10 mouse cellular contexts compared by ENCODE assay signal in the genomic region with DNA sequence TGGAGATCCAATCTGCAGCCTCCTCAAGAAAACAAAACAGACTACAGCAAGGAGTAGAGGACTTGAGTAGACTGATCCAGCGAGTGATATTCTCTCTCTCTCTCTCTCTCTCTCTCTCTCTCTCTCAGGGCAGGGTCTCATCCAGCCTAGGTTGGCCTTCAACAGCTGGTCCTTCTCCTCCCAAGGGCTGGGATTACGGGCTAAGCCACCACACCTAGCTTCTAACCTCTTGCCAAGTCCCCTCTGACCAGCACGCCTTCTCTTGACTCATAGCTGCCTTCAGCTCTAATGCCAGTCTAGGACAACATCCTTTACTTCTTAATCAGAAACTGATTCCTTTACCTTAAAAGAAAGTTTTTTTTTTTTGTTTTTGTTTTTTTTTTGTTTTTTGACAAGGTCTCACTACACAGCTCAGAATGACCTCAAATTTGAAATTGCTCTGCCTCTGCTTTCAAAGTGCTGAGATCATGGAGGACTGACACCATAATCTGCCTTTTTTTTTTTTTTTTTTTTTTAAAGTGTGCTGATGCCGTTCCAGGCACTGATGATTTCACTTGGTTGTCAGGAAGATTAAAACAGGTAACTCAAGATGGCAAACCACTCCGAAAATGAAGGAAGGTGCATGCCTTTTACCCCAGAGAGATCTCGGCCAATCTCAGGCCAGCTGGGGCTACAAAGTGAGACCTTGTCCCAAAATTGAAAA. TPM values are rescaled to one million over a fixed set of nuclear protein-coding genes. Genes with fewer than 3 reads are reported as not detected.
DNase-seq lines count a peak whose midpoint lies in the region; ATAC-seq and TF ChIP-seq lines count a peak whose summit lies in the region.
"Had no signal": no experiment of that assay in that cellular context is flagged by ENCODE, and none has a peak within 500 bp of the region (broad histone marks: within the 10 kb centered on the region; RNA-seq: fewer than 3 reads in every experiment).

No protein-coding gene starts in this region.

- no peaks in the 10 kb centered on the region for H3K27me3 ChIP-seq in kidney, embryonic 14.5 days (ENCODE audit: control insufficient read depth, insufficient read depth, low read length)
- H3K27me3 ChIP-seq in MEL (ENCODE audit: control insufficient read depth in 1 of 2, insufficient read depth in 2 of 2, low read length in 2 of 2) = no peaks in the 10 kb centered on the region
- H3K27me3 ChIP-seq in liver, embryonic 11.5 days (replicated peaks; ENCODE audit: control insufficient read depth, insufficient read depth, low read length) = no peaks in the 10 kb centered on the region

- H3K9ac ChIP-seq in kidney, embryonic 14.5 days (ENCODE audit: low read depth, low read length) = no peak overlapping the region
- H3K9ac ChIP-seq in MEL (ENCODE audit: control insufficient read depth, low read depth, low read length, poor library complexity, severe bottlenecking) = no peak overlapping the region
- no peak overlapping the region for H3K9ac ChIP-seq in liver, embryonic 11.5 days (ENCODE audit: low read depth, low read length)

- H3K9me3 ChIP-seq in kidney, embryonic 14.5 days (ENCODE audit: control insufficient read depth, low read length) = no peaks in the 10 kb centered on the region
- H3K9me3 ChIP-seq in MEL (replicated peaks; ENCODE audit: insufficient read depth, low read length) = no peaks in the 10 kb centered on the region
- no peaks in the 10 kb centered on the region for H3K9me3 ChIP-seq in liver, embryonic 11.5 days (ENCODE audit: control insufficient read depth, low read length)

- no peak overlapping the region for H3K4me2 ChIP-seq in kidney, embryonic 14.5 days (replicated peaks; ENCODE audit: low read depth, low read length)
- H3K4me2 ChIP-seq in liver, embryonic 11.5 days = peak overlapping the region; percentile 40; the same call in 1 of the 2 replicates

- H3K79me2 ChIP-seq in MEL (ENCODE audit: control insufficient read depth, insufficient read depth, low read length, poor library complexity) = peaks cover 8% of the 10 kb centered on the region

- no peak for TF ChIP-seq EP300 in MEL (IDR thresholded peaks at IDR 0.05; ENCODE audit: low read depth in 1 of 2, low read length in 2 of 2)

- no peak overlapping the region for H3K4me3 ChIP-seq in kidney, embryonic 14.5 days (ENCODE audit: low read length)
- H3K4me3 ChIP-seq in MEL (ENCODE audit: control insufficient read depth in 1 of 2, insufficient read depth in 1 of 2, low read depth in 2 of 2, low read length in 2 of 2) = no peak overlapping the region
- H3K4me3 ChIP-seq in liver, embryonic 11.5 days (ENCODE audit: low read depth, low read length) = no peak overlapping the region

- no peak for TF ChIP-seq CTCF in MEL (IDR thresholded peaks at IDR 0.05 in 2 of 3, conservative IDR thresholded peaks at IDR 0.05 in 1 of 3; ENCODE audit: control insufficient read depth in 1 of 3, insufficient read depth in 1 of 3, low read depth in 2 of 3, low read length in 3 of 3, poor library complexity in 1 of 3, severe bottlenecking in 1 of 3)

- TF ChIP-seq RAD21 in MEL (IDR thresholded peaks at IDR 0.05; ENCODE audit: low read depth, low read length) = no peak

- TF ChIP-seq POLR2A in MEL (IDR thresholded peaks at IDR 0.05; ENCODE audit: control insufficient read depth in 1 of 2, insufficient read depth in 1 of 2, low read depth in 1 of 2, low read length in 2 of 2, poor library complexity in 1 of 2) = no peak

- WGBS in kidney, embryonic 14.5 days = 68% methylated on average over 6 of the region's 6 CpGs
- WGBS in liver, embryonic 11.5 days = 74% methylated on average over 6 of the region's 6 CpGs

- peaks cover 22% of the 10 kb centered on the region for H3K4me1 ChIP-seq in kidney, embryonic 14.5 days (ENCODE audit: control insufficient read depth, insufficient read depth, low read length)
- H3K4me1 ChIP-seq in MEL (ENCODE audit: control insufficient read depth in 1 of 2, insufficient read depth in 2 of 2, low read length in 2 of 2) = peaks cover 9 to 34% of the 10 kb centered on the region in 2 experiments
- peaks cover 41% of the 10 kb centered on the region for H3K4me1 ChIP-seq in liver, embryonic 11.5 days (replicated peaks; ENCODE audit: control insufficient read depth, insufficient read depth, low read length)

- 0 out of 2 replicates have a peak overlapping the region, but pooled peaks have one; percentile 25 for H3K27ac ChIP-seq in kidney, embryonic 14.5 days (ENCODE audit: low read depth, low read length)
- no peak overlapping the region for H3K27ac ChIP-seq in MEL (ENCODE audit: control insufficient read depth, low read depth, low read length)
- H3K27ac ChIP-seq in liver, embryonic 11.5 days (ENCODE audit: low read depth, low read length) = peak overlapping the region; percentile 53

- H3K36me3 ChIP-seq in kidney, embryonic 14.5 days (ENCODE audit: control insufficient read depth, insufficient read depth, low read length) = no peaks in the 10 kb centered on the region
- H3K36me3 ChIP-seq in MEL (ENCODE audit: control insufficient read depth in 1 of 2, insufficient read depth in 2 of 2, low read length in 2 of 2) = peaks cover 0 to 27% of the 10 kb centered on the region in 2 experiments; a peak in 2 of 4 replicates
- H3K36me3 ChIP-seq in liver, embryonic 11.5 days (ENCODE audit: control insufficient read depth, insufficient read depth, low read length) = no peaks in the 10 kb centered on the region

- no peak for DNase-seq in kidney, postnatal 14 days
- peak; percentile 27 for DNase-seq in A20 (ENCODE audit: low read depth, low spot score)
- no peak for DNase-seq in MEL (ENCODE audit: low read depth, low spot score)
- no peak for DNase-seq in liver, embryonic 11.5 days (ENCODE audit: low spot score)
- DNase-seq in thymus, postnatal 10 days (ENCODE audit: low spot score in 2 of 2) = no peak
- DNase-seq: cerebellum, adult 11-12 months; right cerebral cortex, postnatal 14 days had no signal

- ATAC-seq in kidney, embryonic 14.5 days (ENCODE audit: low FRiP score, low TSS enrichment) = no peak
- ATAC-seq in liver, embryonic 11.5 days (replicated peaks; ENCODE audit: low FRiP score) = no peak
- ATAC-seq in megakaryocyte-erythroid progenitor cell, adult 5-6 weeks (replicated peaks; ENCODE audit: low FRiP score, low TSS enrichment, poor library complexity, severe bottlenecking) = no peak
- no peak for ATAC-seq in frontal cortex, adult (ENCODE audit: low TSS enrichment)

TF ChIP-seq in MEL, 35 proteins besides CTCF, POLR2A, EP300 and RAD21:
- TF ChIP-seq TCF12 (IDR thresholded peaks at IDR 0.05; ENCODE audit: low read depth, low read length) (no peak), ETS1 (IDR thresholded peaks at IDR 0.05; ENCODE audit: low read depth, low read length) (no peak), ZNF384 (IDR thresholded peaks at IDR 0.05; ENCODE audit: low read depth, low read length) (peak; percentile 79), UBTF (IDR thresholded peaks at IDR 0.05; ENCODE audit: borderline replicate concordance, insufficient read depth, low read depth, low read length) (no peak), TBP (IDR thresholded peaks at IDR 0.05; ENCODE audit: low read depth, low read length) (no peak), SIN3A (IDR thresholded peaks at IDR 0.05; ENCODE audit: low read length) (no peak), NRF1 (IDR thresholded peaks at IDR 0.05; ENCODE audit: insufficient read depth, low read depth, low read length, poor library complexity, severe bottlenecking) (no peak)

RNA-seq across cellular contexts. Expression of a gene that starts 33.5 kb away (rescaled TPM):
- 11.3 and 13.4 TPM in 2 replicates for polyA plus RNA-seq in kidney, embryonic 14.5 days (2014; fragmentation: Nextera tagmentation; extraction: Ambion mirVana)
- total RNA-seq in MEL (2012; rRNA removed) = 21.5 and 23.4 TPM in 2 replicates
- polyA plus RNA-seq in MEL (2012; ENCODE audit: insufficient read depth in 1 of 2, insufficient read length in 2 of 2, low read depth in 1 of 2, low replicate concordance in 2 of 2, missing spikeins in 1 of 2) = 10 to 100 TPM in 1 of 2 experiments, not detected in 1; 14.4 TPM
- polyA plus RNA-seq in liver, embryonic 11.5 days (2014; fragmentation: Nextera tagmentation; extraction: Ambion mirVana) = 18.5 and 18.7 TPM in 2 replicates
- 17.5 and 20.8 TPM in 2 replicates for total RNA-seq in megakaryocyte-erythroid progenitor cell, adult 5-6 weeks (2014; fragmentation: Nextera tagmentation)
- total RNA-seq in megakaryocyte-erythroid progenitor cell, adult 5-6 weeks (2017) = 13.7 and 20.5 TPM in 2 replicates

RNA-seq across cellular contexts. Expression of a gene that starts 33.7 kb away (rescaled TPM):
- polyA plus RNA-seq in kidney, embryonic 14.5 days (2014; fragmentation: Nextera tagmentation; extraction: Ambion mirVana) = 46.0 and 56.1 TPM in 2 replicates
- 39.3 and 39.8 TPM in 2 replicates for total RNA-seq in MEL (2012; rRNA removed)
- polyA plus RNA-seq in MEL (2012; ENCODE audit: insufficient read depth in 1 of 2, insufficient read length in 2 of 2, low read depth in 1 of 2, low replicate concordance in 2 of 2, missing spikeins in 1 of 2) = 10 to 100 TPM; 49.4 to 73.6 TPM
- polyA plus RNA-seq in liver, embryonic 11.5 days (2014; fragmentation: Nextera tagmentation; extraction: Ambion mirVana) = 48.4 and 50.9 TPM in 2 replicates
- 45.2 and 49.5 TPM in 2 replicates for total RNA-seq in megakaryocyte-erythroid progenitor cell, adult 5-6 weeks (2014; fragmentation: Nextera tagmentation)
- 45.4 and 52.7 TPM in 2 replicates for total RNA-seq in megakaryocyte-erythroid progenitor cell, adult 5-6 weeks (2017)
